Mouse (Mus musculus) thymus, adult 2 months (tissue): ENCODE results near the gene Zar1l.

ENCODE experiments used
- CTCF ChIP-seq: fragments of 200-500 bp; IDR thresholded peaks from 2 replicates; pipeline ENCODE4 v1.5.1; 2012; ENCODE audit warnings: mild to moderate bottlenecking, control low read depth, low read length, moderate library complexity, borderline replicate concordance; ENCODE audit not compliant: control insufficient read depth, poor library complexity, insufficient read depth; ENCODE audit errors: extremely low read depth
- POLR2A ChIP-seq: fragments of 200-500 bp; IDR thresholded peaks from 2 replicates; pipeline ENCODE4 v1.6.1; 2012; ENCODE audit warnings: mild to moderate bottlenecking, low read length, control low read depth, moderate library complexity; ENCODE audit not compliant: control insufficient read depth, poor library complexity, insufficient read depth; ENCODE audit errors: extremely low read depth

- no peak for TF ChIP-seq CTCF
- TF ChIP-seq POLR2A = no peak
These were observed 53.2 kb downstream of the Zar1l start for GRCm38 (mm10) chr5:150464721-150465120.
